Mouse (Mus musculus) heart, postnatal 0 days (tissue): ENCODE data around the gene Rtbdn.

Experiments
- CTCF ChIP-seq: IDR thresholded peaks from 2 replicates; pipeline ENCODE4 v1.5.1; 2016; ENCODE audit warnings: antibody characterized with exemption, control low read depth, low read depth
- EP300 ChIP-seq: IDR thresholded peaks from 2 replicates; pipeline ENCODE4 v1.6.1; 2016; ENCODE audit warnings: antibody characterized with exemption, low read depth

- peak; percentile 69 for TF ChIP-seq CTCF
- TF ChIP-seq EP300, result no peak
These were observed 18.1 kb upstream of the Rtbdn start for GRCm38 (mm10) chr8:84928456-84929306.
